Mouse (Mus musculus) liver, adult (tissue): ENCODE data around the gene Scrn2.

Experiments used
- GATA4 ChIP-seq: IDR thresholded peaks from 2 replicates; pipeline ENCODE4 v1.6.1; 2014; ENCODE audit warnings: mild to moderate bottlenecking, low read length; ENCODE audit not compliant: insufficient replicate concordance

Gene Scrn2

DNA sequence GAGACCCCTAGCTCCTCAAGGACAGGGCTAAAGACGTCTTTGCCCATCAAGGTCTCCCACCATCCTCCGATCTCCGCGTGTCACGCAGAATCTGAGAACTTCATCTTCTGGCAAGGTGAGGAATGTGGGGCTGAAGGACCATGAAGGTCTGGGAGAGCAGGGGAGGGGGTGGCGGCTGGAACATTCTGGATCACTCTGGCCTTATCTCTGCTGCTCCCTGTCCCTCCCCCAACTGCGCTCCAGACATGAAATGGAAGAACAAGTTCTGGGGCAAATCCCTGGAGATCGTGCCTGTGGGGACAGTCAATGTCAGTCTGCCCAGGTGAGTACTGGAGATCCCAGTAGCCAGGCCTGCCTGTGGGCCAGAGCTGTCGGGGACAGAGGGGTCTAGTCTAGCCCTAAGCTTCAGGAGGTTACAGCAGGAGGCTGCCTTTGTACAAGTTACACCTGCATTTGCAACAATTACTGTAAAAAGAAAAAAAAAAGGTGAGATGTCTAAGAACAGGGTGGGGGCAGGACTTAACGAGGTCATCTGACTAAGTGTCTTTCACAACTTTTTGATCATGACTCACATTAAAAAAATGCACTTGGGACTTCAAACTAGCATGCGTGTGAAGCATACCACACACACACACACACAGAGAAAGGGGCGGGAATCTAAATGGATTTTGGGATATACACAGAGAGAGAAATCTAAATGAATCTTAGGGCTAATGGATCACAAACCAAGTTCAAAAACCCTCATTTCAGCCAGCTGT is 36.0 kb downstream of the Scrn2 start:
- TF ChIP-seq GATA4 = no peak

- no peak for TF ChIP-seq GATA4
Measured at GRCm38 (mm10) chr11:97066656-97067360, 37.1 kb downstream of the Scrn2 start.

GRCm38 (mm10) chr11:97069333-97069732 is 39.6 kb downstream of the Scrn2 start:
- no peak for TF ChIP-seq GATA4

DNA sequence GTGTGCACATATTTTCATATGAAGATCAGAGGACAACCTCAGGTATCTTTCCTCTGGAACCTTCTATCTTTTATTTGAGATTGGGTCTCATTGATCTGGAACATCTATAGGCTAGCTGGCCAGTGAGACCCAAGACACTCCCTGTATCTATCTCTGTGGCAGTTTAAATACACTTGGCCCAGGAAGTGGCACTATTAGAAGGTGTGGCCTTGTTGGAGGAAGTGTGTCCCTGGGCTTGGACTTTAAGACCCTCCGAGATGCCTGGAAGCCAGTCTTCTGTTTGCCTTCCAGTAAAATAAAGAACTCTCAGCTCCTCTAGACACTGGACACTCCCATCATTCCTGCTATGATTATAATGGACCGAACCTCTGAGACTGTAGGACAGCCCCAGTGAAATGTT is 40.0 kb downstream of the Scrn2 start:
- no peak for TF ChIP-seq GATA4

DNA sequence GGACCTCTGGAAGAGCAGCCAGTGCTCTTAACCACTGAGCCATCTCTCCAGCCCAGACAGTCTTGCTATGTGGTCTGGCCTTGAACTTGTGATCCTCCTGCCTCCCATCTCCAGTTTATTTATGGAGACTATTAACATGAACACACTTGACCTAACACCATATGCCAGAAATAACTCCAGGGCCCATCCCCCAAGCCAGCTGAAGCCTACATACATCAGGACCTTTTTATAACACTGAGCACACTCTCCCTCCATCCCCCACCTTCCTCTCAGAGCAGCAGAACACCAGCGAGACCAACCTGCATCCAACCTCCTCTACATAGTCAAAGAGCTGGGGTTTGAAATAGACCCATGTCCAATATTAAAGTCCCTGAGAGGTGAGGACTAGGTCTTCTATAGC is 41.4 kb downstream of the Scrn2 start:
- TF ChIP-seq GATA4 = no peak

DNA sequence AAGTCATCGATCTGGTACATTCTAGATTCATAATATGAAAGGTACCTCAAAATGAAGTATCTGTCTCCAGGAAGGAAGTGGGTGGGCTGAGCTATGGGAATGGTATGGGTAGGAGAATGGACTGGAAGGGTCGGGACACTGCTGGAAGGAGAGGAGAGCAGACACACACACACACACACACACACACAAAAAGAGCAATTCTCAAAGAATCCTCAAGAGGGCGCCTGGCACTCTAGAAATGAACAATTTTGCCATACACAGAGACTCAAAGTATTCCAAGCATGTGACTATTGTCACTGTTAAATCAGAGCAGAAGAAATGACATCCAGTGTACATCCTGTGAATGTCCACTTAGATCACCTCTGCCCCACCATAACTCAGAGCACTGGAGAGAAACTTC is 42.8 kb downstream of the Scrn2 start:
- TF ChIP-seq GATA4 = no peak

- no peak for TF ChIP-seq GATA4
Measured at GRCm38 (mm10) chr11:97074235-97074634, 44.5 kb downstream of the Scrn2 start.

DNA sequence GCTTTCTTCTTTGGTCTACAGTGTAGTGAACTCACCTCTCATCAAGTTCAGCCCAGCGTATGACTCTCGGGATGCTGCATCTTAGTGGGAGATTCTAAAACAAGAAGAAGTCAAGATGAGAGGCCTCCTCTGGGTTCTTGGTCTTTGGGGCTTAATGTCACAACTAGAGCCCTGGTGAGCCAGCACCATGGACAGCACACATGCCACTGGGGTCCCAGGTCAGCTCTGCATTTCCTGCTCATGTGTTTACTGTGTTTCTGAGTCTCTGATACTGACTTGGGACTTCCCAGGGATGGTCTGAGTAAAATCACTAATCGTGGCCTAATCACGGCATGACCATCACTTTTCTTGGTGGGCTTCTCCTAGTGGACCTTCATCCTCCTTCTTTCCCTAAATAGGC is 49.0 kb downstream of the Scrn2 start:
- no peak for TF ChIP-seq GATA4

GRCm38 (mm10) chr11:97080291-97080690 is 50.6 kb downstream of the Scrn2 start:
- no peak for TF ChIP-seq GATA4

GRCm38 (mm10) chr11:97082977-97083376 is 53.2 kb downstream of the Scrn2 start:
- no peak for TF ChIP-seq GATA4
